Mouse (Mus musculus): ENCODE data around the gene Gm21954.

Gene Gm21954

DNA sequence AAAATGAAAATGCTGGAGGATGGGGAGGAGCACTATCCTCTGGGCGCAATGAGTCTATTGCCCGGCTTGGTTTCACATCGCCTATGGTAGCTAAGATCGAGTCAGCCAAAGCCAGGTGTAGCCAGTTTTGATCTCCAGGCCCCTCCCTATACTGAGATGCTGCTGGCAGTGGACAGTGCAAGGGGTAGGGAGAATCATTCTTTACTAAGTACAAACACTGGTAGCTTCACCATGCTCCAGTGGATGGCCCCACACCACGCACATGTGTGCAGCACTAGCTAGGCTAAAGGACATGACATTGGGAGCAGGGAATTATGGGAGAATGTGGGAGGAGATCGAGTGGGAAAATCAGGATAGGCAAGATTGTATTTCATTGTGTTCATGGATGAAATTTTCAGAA, 53.2 kb downstream of the Gm21954 start:
- no peak for DNase-seq (ENCODE audit: low read depth)

DNA sequence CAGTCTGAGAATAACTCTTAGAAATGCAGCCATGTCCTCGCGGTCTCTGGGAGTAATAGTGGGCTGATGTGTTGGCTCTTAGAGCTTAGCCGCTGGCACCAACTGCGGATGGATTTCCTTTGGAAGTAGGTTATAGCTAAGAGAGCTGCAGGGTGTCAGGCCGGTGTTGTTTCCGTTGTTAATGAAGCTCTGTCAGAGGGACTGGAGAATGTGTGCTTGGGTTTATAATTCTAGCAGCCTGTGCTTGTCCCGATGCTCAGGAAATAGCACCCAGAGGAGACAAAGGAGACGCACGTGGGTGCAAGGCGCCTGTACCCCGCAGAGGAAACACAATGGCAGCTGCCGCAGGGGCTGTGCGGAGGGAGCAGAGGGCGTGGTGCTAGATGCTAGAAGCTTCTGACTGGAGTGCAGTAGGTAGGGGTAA, 56.5 kb downstream of the Gm21954 start:
- DNase-seq (ENCODE audit: low read depth): no peak
